Mouse (Mus musculus) left cerebral cortex, adult 2 months (tissue): ENCODE measurements around the gene P3h4. TPM values are rescaled to one million over a fixed set of nuclear protein-coding genes. Genes with fewer than 3 reads are reported as not detected.

ENCODE experiments used
- DNase-seq, 2 experiments: peaks; one replicate each; pipeline ENCODE4 v3.0.0; 2021 to 2022; ENCODE audit warnings: low spot score in 2 of 2, mixed read lengths in 1 of 2; ENCODE audit errors: extremely low spot score in 1 of 2
- H3K27ac ChIP-seq: fragments of 200-600 bp; 2 replicates; pipeline ENCODE4 v1.8.1; 2022
- H3K4me3 ChIP-seq: fragments of 200-600 bp; 2 replicates; pipeline ENCODE4 v1.8.1; 2022
- CTCF ChIP-seq: fragments of 200-600 bp; IDR thresholded peaks from 2 replicates; pipeline ENCODE4 v1.8.1; 2022; ENCODE audit warnings: antibody characterized with exemption, mild to moderate bottlenecking, moderate library complexity
- intact Hi-C: fragments of 180-260 bp; cut with DNase I; formaldehyde crosslinking; loops from one replicate; pipeline ENCODE4 v1.15.1; 2025
- total RNA-seq, 2 experiments: library from RNA; stranded (reverse); gene quantifications; 2 replicates each; pipeline ENCODE4 v1.2.3; 2021

Gene P3h4
- total RNA-seq, 2 experiments from 2014 or later, result 7.6 to 9.4 TPM

DNA sequence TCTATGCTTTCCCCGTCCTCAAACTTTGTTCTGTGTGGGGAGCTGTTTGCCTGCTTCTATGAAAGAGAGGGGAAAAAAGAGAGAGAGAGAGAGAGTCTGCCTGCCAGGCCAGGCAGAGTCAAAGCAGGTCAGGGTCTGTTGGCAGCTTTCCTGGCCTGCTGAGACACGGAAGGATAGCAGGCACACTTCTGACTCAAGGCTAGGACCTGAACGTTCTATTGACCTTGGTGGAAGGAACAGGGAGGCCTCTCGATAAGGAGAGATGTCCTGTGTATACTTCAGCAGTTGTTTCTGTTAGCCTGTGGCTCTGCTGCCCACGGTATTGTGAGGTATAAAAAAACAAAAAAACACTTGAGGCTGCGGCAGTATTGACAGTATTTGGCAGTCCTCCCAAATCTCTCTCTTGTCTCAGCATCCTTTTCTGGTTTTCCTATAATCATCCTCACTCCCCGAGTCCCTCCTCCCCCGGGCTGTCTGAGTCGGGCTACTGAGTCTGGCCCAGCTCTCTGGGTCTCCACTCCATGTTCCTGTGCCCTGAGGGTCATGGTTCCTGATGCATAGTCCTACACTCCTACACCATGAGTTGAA, 14.1 kb upstream of the P3h4 start:
- H3K4me3 ChIP-seq, result no peak overlapping the region
- DNase-seq, result no peak
- no peak for TF ChIP-seq CTCF
- intact Hi-C loops, result no loop called here
- H3K27ac ChIP-seq, result peak overlapping the region; percentile 42

DNA sequence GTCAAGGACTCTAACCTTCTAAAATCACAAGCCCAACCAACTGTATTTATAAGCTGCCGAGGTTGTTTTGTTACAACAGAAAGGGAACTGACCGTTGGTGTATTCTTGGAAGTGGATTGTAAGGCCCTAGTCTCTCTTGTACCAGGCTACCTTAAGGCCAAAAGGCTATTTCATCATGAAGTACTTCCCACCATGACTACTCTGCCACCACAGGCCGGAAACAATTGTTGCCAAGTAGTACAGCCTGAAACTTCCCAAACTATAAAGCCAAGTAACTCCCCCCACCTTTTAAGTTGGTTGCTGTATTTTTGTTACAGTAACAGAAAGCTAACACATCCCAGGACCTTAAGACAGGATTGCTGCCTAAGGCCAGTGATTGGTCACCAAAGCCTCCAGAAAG, 12.2 kb upstream of the P3h4 start:
- intact Hi-C loops, result loop anchor here (2.0 kb wide), 1 partner anchor 46 kb away; the partner anchor contains the start of gene Klhl11
- DNase-seq, result no peak
- H3K27ac ChIP-seq, result no peak overlapping the region
- TF ChIP-seq CTCF, result no peak
- H3K4me3 ChIP-seq, result no peak overlapping the region

DNA sequence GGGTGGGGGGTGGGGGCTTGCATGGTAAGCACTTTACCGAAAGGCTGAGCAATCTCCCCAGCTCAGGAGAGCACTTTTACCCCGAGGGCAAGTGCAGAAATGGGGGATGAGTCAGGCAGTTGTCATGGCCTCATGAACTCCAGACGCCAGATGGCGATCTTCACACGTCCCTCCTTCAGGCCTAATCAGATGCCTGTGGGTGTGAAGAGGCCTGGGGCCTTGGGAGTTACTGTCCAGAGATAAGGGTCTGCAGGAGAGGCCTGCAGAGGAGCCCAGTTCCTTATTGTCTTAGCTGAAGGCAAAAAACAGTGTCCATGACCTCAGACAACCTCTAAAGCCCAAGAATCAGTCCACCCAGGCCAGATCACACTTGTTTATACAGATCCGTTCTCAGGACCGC, 11.2 kb upstream of the P3h4 start:
- peak; percentile 63 to 65 for DNase-seq
- TF ChIP-seq CTCF, result peak; percentile 66
- intact Hi-C loops, result loop anchor here (2.0 kb wide), 1 partner anchor 47 kb away; the partner anchor contains the start of gene Klhl11
- H3K4me3 ChIP-seq, result no peak overlapping the region
- H3K27ac ChIP-seq, result no peak overlapping the region

DNA sequence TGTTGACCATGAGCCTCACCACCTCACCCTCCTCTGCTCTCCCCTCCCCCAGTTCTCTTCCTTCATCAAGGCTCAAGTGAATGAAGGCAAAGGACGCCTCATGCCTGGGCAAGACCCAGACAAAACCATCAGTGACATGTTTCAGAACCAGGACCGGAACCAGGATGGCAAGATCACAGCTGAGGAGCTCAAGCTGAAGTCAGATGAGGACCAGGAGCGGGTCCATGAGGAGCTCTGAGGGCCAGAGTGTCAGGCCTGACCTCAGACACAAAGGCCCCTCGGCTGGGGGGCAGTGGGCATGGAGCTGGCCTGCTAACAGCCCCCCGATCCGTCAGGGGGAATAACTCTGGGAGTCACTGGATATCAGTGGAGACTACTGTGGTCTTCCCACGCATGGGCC, 9.2 kb upstream of the P3h4 start:
- no peak for TF ChIP-seq CTCF
- intact Hi-C loops, result no loop called here

DNA sequence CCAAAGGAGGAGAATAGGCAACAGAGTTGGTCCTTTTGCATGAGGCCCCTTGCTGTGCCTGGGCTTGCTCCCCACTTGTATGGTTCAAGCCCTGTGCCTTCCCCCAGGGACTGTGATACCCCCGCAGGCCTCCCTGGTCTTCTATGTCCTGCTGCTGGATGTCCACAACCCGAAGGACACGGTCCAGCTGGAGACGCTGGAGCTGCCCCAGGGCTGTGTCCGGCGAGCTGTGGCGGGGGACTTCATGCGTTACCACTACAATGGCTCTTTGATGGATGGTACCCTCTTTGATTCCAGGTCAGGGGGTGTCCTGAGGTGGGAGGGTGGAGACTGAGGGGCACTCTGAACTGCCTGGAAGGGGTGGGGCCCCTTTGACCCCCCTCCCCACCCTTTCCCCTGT, 6.9 kb upstream of the P3h4 start:
- TF ChIP-seq CTCF, result no peak
- Histone ChIP-seq H3K4me3 (no peak overlapping the region), H3K27ac (no peak overlapping the region)
- intact Hi-C loops, result no loop called here
- no peak for DNase-seq

More for the DNA sequence above, 9.2 kb upstream of the P3h4 start:
- DNase-seq, result no peak
- Histone ChIP-seq H3K4me3 (no peak overlapping the region), H3K27ac (no peak overlapping the region)

DNA sequence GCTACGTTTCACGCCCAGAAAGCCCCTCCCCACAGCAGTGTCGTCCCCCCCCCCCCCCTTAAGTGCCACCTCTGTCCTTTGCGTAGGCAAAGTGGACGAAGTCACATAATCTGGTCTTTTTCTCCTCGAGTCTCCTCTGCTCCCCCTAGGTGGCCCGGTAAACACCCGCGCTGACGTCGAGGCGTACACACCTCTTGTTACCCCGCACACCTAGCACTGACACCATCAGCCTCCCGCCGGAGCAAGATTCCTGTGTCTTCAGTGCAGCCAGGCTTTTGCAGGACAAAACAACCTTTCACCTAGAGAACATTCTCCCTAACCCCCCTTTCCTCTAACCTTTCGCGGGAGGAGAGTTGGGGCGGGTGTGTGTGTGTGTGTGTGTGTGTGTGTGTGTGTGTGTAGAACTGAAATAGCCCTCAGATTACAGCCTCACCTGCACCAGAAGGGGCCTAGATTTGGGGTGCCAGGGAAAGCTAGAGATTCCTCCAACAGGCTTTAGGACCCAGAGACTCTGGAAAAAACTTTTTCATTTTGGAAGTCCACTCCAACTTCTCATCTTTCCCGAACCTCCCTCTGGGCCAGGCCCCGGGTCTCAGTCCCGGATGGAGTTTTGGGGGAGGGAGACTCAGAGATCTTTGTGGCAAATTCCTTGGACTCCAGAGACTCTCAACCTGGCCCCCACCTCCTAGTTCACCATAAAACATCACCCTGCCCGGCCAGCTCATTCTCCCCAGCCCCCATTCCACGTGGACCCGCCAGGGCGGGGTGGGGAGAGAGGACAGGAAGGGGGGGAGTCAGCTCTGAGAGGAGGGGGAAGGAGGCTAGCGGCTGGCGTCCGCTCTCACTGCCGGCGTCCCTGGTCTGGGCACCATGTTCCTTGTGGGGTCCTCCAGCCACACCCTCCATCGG, 532 bp upstream of the P3h4 start, which contains the start of gene Fkbp10:
TSS of gene Fkbp10 (plus strand) at position 784 of the 909 bp plus-strand sequence.
- intact Hi-C loops, result no loop called here
- no peak for TF ChIP-seq CTCF
- peak within 1 kb of the TSS; percentile 84 for H3K4me3 ChIP-seq
- no peak for DNase-seq
- peak within 1 kb of the TSS; percentile 70 for H3K27ac ChIP-seq

DNA sequence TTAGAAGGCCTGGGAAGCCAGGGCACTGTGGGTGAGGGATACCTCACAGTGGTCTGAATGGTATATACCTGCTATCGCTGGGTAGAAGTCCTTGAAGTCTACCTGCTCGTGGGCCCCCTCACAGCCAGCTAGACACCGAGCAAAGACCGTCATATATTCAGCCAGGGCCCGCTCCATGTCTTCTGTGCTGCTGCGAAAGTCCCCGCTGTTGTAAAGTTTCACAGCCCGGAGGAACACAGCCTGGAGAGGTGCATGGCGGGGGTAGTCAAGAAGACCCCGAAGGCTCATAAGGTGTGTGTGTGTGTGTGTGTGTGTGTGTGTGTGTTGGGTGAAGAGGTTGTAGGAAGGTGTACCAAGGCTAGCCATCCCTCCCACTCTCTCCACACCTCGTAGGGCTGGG, 1.1 kb downstream of the P3h4 start:
- no peak for TF ChIP-seq CTCF
- Histone ChIP-seq H3K4me3 (peak overlapping the region; percentile 84), H3K27ac (no peak overlapping the region)
- intact Hi-C loops, result no loop called here
- no peak for DNase-seq

DNA sequence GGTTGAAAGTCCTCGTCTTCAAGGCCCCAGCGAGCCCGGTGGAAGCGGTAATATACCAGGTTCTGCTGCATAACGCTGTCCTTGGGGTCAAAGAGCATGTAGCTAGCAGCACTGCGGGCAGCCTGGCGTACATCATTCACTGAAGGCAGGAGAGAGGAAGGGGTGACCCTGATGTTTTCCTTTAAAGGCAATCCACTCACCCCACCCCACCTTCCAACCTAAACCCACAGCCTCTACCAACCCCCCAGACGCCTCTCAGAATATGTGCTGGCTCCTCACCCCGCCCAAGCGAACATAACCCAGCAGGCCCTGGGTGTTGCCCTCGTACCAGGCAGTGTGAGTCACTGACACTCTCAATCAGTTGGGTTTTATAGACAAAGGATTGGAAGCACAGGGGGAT, 2.9 kb downstream of the P3h4 start:
- peak overlapping the region; percentile 25; the same call in 1 of the 2 replicates for H3K27ac ChIP-seq
- DNase-seq, result no peak
- H3K4me3 ChIP-seq, result no peak overlapping the region
- intact Hi-C loops, result no loop called here
- no peak for TF ChIP-seq CTCF

DNA sequence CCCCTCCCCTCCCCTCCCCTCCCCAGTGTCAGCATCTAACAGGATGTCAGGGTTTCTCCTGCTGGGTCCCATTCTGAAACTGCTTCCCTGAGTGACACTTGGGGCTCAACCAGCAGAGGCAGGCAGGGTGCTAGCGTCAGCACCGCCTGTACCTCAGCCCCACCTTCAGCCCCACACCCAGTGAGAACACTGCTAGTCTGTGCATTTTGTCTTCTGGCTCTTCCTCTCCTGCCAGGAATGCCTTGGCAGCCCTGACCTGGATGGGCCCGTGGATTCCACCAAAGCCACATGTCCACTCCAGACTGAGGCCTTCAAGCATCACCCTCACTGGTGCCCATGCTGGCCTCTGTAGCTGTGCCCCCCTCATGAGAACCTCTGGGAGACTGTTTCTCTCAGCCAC, 5.0 kb downstream of the P3h4 start:
- intact Hi-C loops, result no loop called here
- Histone ChIP-seq H3K4me3 (no peak overlapping the region), H3K27ac (no peak overlapping the region)
- no peak for DNase-seq
- no peak for TF ChIP-seq CTCF

DNA sequence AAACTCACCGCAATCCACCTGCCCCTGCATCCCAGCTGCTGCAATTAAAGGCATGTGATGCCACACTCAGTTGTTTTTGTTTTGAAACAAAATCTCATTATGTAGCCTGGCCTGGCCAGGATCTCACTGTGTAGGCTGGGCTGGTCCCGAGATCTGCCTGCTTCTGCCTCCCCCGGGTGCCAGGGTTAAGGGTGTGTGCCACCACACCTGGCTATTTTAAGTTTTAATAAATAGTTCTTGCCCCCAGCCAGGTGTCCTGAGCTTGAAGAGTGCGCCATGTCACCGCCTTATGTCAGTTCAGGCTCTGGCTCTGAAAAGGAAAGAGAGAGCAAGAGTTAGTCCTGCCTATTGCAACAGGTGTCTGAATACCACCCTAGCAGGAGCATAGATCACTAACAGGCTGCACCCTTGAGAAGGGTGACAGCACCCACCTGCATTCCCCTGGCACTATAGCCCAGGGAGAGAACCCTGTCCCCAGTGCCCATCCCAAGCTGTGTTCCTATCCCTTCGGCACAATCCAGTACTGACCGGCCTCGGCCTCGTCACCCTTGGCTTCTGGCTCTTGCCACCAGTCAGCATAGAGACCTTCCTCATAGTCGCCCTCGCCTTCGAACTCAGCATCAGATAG, 5.7 kb downstream of the P3h4 start:
- no peak for DNase-seq
- intact Hi-C loops, result loop anchor here (1.0 kb wide), 1 partner anchor 47 kb away; no protein-coding TSS in a partner anchor
- TF ChIP-seq CTCF, result no peak

DNA sequence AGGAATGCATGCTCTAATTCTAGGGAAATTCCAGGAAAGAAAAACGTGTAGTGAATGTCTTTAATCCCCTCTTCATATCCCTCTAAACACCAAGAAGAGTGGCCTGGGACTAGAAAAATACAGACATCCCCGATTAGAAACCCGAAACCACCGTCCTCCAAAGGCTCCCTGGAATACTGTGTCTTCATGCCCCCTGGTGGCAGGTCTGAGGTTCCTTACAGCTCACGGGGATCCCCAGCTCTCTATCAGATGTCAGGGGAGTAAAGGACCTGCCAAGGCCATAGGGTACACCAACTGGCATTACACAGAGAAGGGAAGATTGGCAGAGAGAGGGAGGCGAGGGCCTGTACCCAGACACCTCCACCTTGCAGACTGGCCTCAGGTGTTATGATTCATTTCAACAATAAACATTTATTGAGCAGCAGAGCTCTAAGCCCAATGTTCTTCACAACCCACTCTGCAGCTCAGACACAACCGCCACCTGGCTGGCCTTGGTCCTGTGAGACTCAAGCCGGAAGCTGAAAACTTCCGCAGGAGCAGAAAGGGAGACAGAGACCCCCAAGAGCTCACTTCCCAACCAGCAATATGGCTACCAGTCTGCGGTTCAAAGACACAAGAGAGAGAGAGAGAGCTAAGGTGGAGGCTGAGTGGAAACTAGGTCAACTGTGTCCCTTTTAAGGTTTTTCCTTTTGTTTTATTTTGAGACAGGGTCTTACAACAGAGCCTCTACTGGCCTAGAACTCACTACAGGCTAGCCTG, 6.4 kb downstream of the P3h4 start:
- intact Hi-C loops, result loop anchor here (1.0 kb wide), 1 partner anchor 46 kb away; no protein-coding TSS in a partner anchor
- TF ChIP-seq CTCF, result peak; percentile 83
- H3K27ac ChIP-seq, result no peak overlapping the region
- DNase-seq, result peak; percentile 63 to 72
- H3K4me3 ChIP-seq, result no peak overlapping the region

More for the DNA sequence above, 5.7 kb downstream of the P3h4 start:
- no peak overlapping the region for H3K27ac ChIP-seq
- no peak overlapping the region for H3K4me3 ChIP-seq
